Mouse (Mus musculus): ENCODE measurements around the gene Igsf23.
"Not testable (repeated sequence)": the region's sequence is repeated elsewhere in the genome, so short reads cannot be mapped to it uniquely, and the experiment has no call there.

Igsf23 gene

GRCm38 (mm10) chr7:19950589-19950988 lies at the start of gene Igsf23:
Igsf23 (minus strand) TSS chr7:19950756.
- in situ Hi-C loops (cut with MboI; ENCODE audit: low pct_unique_long_range_greater_than_20kb in 1 of 2, low sequenced_read_pairs in 2 of 2, unreplicated experiment in 1 of 2), result no loop called here

DNA sequence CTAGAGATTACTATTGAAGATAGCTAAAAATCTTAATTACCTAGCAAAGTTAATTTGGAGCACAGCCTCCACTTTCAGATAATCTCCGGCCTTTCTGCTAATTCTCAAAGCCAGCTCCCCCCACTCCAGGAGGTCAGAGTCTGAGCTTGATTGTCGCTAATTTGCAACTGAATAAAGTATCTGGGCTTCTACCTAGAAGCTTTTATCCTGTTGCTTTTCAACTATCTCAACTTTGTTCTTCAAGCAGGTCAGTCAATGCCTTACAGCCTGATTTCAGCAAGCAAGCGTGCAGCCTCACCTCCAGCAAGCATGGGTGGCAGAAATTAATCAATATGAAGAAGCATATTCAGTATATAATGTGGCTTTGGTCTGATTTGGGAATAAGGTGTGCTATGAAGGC lies 46.2 kb upstream of the Igsf23 start:
- in situ Hi-C loops (cut with MboI; ENCODE audit: low pct_unique_long_range_greater_than_20kb in 1 of 2, low sequenced_read_pairs in 2 of 2, unreplicated experiment in 1 of 2), result not testable (repeated sequence)

- in situ Hi-C loops (cut with MboI; ENCODE audit: low pct_unique_long_range_greater_than_20kb in 1 of 2, low sequenced_read_pairs in 2 of 2, unreplicated experiment in 1 of 2), result not testable (repeated sequence)
Measured at GRCm38 (mm10) chr7:19991165-19991564, 40.6 kb upstream of the Igsf23 start, which contains the start of gene Nlrp9b. Nlrp9b (plus strand) TSS chr7:19991465.

GRCm38 (mm10) chr7:19971516-19971915 lies 21.0 kb upstream of the Igsf23 start:
- in situ Hi-C loops (cut with MboI; ENCODE audit: low pct_unique_long_range_greater_than_20kb in 1 of 2, low sequenced_read_pairs in 2 of 2, unreplicated experiment in 1 of 2), result no loop called here

- in situ Hi-C loops (cut with MboI; ENCODE audit: low pct_unique_long_range_greater_than_20kb in 1 of 2, low sequenced_read_pairs in 2 of 2, unreplicated experiment in 1 of 2), result no loop called here
Measured at GRCm38 (mm10) chr7:19970196-19970595, 19.6 kb upstream of the Igsf23 start.

- in situ Hi-C loops (cut with MboI; ENCODE audit: low pct_unique_long_range_greater_than_20kb in 1 of 2, low sequenced_read_pairs in 2 of 2, unreplicated experiment in 1 of 2), result loop anchor here in 1 of 2 experiments (5.0 to 10.0 kb wide), 2 partner anchors 92 to 165 kb away; no protein-coding TSS in a partner anchor
Measured at GRCm38 (mm10) chr7:19969541-19970090, 19.1 kb upstream of the Igsf23 start.

DNA sequence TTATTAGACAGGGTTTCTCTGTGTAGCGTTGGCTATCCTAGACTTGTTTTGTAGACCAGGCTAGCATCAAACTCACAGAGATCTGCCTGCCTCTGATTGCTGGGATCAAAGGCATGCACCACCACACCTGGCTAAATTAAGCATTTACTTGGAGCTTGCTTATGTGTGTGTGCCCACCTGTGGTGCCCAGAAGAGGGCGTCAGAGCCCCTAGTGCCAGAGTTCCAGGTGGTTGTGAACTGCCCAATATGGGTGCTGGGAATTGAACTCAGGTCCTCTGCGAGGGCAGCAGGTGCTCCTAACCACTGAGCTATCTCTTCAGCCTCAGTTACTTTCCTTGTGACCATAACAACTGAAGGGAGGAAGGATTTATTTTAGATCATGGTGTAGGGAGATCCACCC lies 18.6 kb upstream of the Igsf23 start:
- in situ Hi-C loops (cut with MboI; ENCODE audit: low pct_unique_long_range_greater_than_20kb in 1 of 2, low sequenced_read_pairs in 2 of 2, unreplicated experiment in 1 of 2), result loop anchor here in 1 of 2 experiments (5.0 to 10.0 kb wide), 2 partner anchors 92 to 164 kb away; no protein-coding TSS in a partner anchor

GRCm38 (mm10) chr7:19964985-19965579 lies 14.5 kb upstream of the Igsf23 start, which contains the start of gene Ceacam20:
Ceacam20 (plus strand) TSS chr7:19965412.
- in situ Hi-C loops (cut with MboI; ENCODE audit: low pct_unique_long_range_greater_than_20kb in 1 of 2, low sequenced_read_pairs in 2 of 2, unreplicated experiment in 1 of 2), result loop anchor here in 1 of 2 experiments (5.0 to 10.0 kb wide), 2 partner anchors 88 to 160 kb away; no protein-coding TSS in a partner anchor

GRCm38 (mm10) chr7:19962423-19962822 lies 11.9 kb upstream of the Igsf23 start:
- in situ Hi-C loops (cut with MboI; ENCODE audit: low pct_unique_long_range_greater_than_20kb in 1 of 2, low sequenced_read_pairs in 2 of 2, unreplicated experiment in 1 of 2), result loop anchor here in 1 of 2 experiments (10.0 kb wide), 1 partner anchor 158 kb away; no protein-coding TSS in a partner anchor

DNA sequence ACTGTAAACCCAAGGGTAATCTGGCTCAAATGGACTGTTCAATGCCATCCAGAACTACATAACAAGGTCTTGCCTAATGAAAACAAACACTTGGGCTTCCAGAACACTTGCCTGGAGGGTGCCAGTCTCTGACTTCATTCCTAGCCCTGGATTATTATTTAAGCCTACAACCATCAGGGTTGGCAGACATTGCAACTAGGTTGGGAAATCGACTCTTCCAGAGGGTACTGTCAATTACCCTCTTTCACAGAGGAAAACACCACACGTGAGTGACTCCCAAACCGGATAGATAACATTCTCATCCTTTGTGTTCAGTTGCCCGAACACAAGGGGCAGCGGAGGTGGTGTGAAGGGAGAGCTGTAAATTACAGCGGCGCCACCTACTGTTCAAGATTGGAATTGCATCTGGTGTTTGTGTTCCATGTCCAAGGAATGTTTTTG lies 5.8 kb upstream of the Igsf23 start:
- in situ Hi-C loops (cut with MboI; ENCODE audit: low pct_unique_long_range_greater_than_20kb in 1 of 2, low sequenced_read_pairs in 2 of 2, unreplicated experiment in 1 of 2), result loop anchor here in 1 of 2 experiments (5.0 kb wide), 1 partner anchor 44 kb away; no protein-coding TSS in a partner anchor

DNA sequence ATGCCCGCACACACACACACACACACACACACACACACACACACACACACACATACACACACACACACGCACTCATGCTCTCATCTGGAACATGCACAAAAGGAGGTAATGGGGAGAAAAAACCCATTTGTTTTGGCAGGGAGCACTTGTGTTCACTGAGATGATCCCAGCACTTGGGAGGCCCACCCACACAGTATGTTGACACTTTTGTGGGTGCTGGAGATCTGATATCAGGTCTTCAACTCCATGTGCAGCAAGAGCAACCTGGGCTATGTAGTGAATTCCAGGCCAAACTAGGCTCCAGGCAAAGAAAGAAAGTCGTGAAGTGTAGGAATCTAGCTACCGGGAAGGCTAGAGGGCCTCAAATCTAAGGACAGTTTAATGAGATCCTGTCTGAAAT lies 5.3 kb upstream of the Igsf23 start:
- in situ Hi-C loops (cut with MboI; ENCODE audit: low pct_unique_long_range_greater_than_20kb in 1 of 2, low sequenced_read_pairs in 2 of 2, unreplicated experiment in 1 of 2), result loop anchor here in 1 of 2 experiments (5.0 kb wide), 1 partner anchor 44 kb away; no protein-coding TSS in a partner anchor

- in situ Hi-C loops (cut with MboI; ENCODE audit: low pct_unique_long_range_greater_than_20kb in 1 of 2, low sequenced_read_pairs in 2 of 2, unreplicated experiment in 1 of 2), result no loop called here
Measured at GRCm38 (mm10) chr7:19953054-19953453, 2.5 kb upstream of the Igsf23 start.

- in situ Hi-C loops (cut with MboI; ENCODE audit: low pct_unique_long_range_greater_than_20kb in 1 of 2, low sequenced_read_pairs in 2 of 2, unreplicated experiment in 1 of 2), result no loop called here
Measured at GRCm38 (mm10) chr7:19952320-19952986, 1.9 kb upstream of the Igsf23 start.

DNA sequence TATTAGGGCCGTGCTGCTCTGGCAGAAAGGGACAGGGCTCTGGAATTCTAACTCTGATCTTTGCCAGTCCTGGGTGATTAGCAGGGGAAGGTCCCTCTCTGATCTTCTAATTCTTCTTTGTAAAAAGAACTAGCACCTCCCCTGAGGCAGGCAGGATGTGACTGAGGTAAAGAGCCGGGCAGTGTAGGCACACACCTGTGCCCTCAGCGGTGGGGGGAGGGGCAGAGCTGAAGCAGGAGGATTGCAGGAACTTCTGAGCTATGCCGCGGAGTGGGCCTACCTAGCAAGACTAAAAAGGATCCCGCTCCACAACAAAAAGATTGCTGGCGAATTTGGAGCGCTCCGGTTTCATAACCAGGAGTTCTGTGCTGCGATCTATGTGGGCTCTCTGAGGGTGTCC lies 560 bp downstream of the Igsf23 start:
- in situ Hi-C loops (cut with MboI; ENCODE audit: low pct_unique_long_range_greater_than_20kb in 1 of 2, low sequenced_read_pairs in 2 of 2, unreplicated experiment in 1 of 2), result no loop called here

DNA sequence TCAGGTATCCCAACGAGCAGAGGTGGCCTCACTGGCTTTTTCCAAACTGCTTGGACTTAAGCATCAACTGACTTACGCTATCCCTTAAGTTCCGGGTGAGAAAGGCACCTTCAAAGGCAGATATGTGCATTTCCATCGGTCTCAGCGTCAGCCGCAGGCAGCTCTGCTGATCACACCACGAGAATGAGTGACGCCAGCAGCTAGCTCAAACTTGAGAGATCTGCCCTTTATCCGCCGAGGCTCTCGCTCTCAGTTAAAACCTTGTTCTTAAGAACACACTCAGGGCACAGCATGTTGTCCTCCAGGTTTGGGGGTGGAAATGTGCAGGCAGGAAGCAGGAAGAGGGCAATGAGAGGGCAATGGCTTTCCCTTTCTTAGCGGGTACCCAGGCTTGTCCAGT lies 1.6 kb downstream of the Igsf23 start:
- in situ Hi-C loops (cut with MboI; ENCODE audit: low pct_unique_long_range_greater_than_20kb in 1 of 2, low sequenced_read_pairs in 2 of 2, unreplicated experiment in 1 of 2), result no loop called here

- in situ Hi-C loops (cut with MboI; ENCODE audit: low pct_unique_long_range_greater_than_20kb in 1 of 2, low sequenced_read_pairs in 2 of 2, unreplicated experiment in 1 of 2), result no loop called here
Measured at GRCm38 (mm10) chr7:19945821-19946515, 4.6 kb downstream of the Igsf23 start.

DNA sequence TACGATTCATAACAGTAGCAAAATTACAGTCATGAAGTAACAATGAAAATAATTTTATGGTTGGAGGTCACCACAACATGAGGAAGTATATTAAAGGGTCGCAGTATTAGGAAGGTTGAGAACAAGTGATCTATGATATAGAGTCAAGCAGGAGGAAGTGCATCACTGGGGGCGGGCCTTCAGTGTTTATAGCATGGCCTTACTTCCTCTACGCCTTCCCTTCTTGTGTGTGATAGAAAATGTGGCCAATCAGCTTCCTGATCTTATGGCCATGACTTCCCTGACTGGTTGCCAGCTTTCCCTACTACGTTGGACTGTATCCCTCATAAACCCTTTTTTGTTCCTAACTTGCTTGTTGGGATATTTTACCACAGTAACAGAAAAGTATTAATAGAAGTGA lies 5.4 kb downstream of the Igsf23 start:
- in situ Hi-C loops (cut with MboI; ENCODE audit: low pct_unique_long_range_greater_than_20kb in 1 of 2, low sequenced_read_pairs in 2 of 2, unreplicated experiment in 1 of 2), result no loop called here

DNA sequence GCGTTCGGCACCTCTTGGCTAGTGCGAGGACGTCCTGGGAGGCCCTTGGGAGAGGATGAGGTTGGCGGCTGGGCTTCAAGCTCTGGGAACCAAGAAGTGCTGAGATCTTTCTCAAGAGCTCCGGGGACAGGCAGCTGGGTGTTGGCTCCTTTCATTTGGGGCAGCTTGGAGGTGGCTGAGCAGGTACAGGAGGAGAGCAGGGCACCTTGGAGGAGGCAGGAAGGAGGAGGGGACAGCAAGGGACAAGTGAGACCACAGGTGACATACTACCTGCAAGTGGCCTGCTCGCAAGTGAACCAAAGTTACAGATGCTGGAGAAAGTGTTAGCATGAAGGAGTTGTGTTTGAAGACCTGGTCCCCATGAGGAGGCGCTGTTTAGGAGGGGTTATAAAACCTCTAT lies 5.8 kb downstream of the Igsf23 start:
- in situ Hi-C loops (cut with MboI; ENCODE audit: low pct_unique_long_range_greater_than_20kb in 1 of 2, low sequenced_read_pairs in 2 of 2, unreplicated experiment in 1 of 2), result no loop called here

DNA sequence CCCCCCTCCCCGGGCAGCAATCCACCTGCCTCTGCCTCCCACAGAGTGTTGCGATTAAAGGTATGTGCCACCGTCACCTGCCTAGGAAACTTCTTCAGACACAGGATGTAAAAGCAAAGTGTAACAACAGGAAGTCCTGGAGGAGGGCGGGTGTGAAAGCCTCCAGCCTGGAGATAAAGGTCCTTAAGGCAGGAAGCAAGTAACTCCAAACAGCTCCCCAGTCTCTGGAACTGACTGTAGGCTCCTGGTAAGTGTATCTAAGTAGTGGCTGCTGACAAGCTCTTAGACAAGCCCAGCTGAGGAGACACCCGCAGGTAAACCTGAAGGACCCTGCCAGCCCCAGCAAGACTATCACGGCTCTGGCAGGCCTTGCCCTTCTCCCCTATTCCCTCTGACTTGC lies 10.3 kb downstream of the Igsf23 start:
- in situ Hi-C loops (cut with MboI; ENCODE audit: low pct_unique_long_range_greater_than_20kb in 1 of 2, low sequenced_read_pairs in 2 of 2, unreplicated experiment in 1 of 2), result no loop called here
